Mouse (Mus musculus) forebrain, embryonic 11.5 days (tissue): ENCODE data around the gene Alyref2. TPM values are rescaled to one million over a fixed set of nuclear protein-coding genes. Genes with fewer than 3 reads are reported as not detected.

Experiments
- ATAC-seq: fragments of 200-750 bp; cut with Nextera tagmentation; replicated peaks from 2 replicates; pipeline ENCODE4 v1.8.0; 2017; ENCODE audit warnings: moderate TSS enrichment; ENCODE audit not compliant: low FRiP score
- DNase-seq: peaks from one replicate; pipeline ENCODE4 v3.0.0-alpha.2; 2017; ENCODE audit warnings: low spot score
- H3K27ac ChIP-seq: fragments of 300-500 bp; sonication (generic); 2 replicates; pipeline ENCODE4 v1.5.1; 2014; ENCODE audit warnings: low read depth, low read length
- H3K27me3 ChIP-seq: fragments of 300-500 bp; sonication (generic); 2 replicates; pipeline ENCODE4 v1.6.1; 2014; ENCODE audit warnings: mild to moderate bottlenecking, low read length, mixed read lengths; ENCODE audit not compliant: control insufficient read depth, insufficient read depth
- H3K36me3 ChIP-seq: fragments of 300-500 bp; sonication (generic); 2 replicates; pipeline ENCODE4 v1.6.1; 2014; ENCODE audit warnings: mild to moderate bottlenecking, low read length, moderate library complexity, mixed read lengths; ENCODE audit not compliant: control insufficient read depth, insufficient read depth
- H3K4me1 ChIP-seq: fragments of 300-500 bp; sonication (generic); replicated peaks from 2 replicates; pipeline ENCODE4 v1.6.1; 2014; ENCODE audit warnings: low read length, mixed read lengths; ENCODE audit not compliant: control insufficient read depth, insufficient read depth
- H3K4me2 ChIP-seq: fragments of 300-500 bp; sonication (generic); 2 replicates; pipeline ENCODE4 v1.6.1; 2014; ENCODE audit warnings: low read depth, mild to moderate bottlenecking, low read length, moderate library complexity, mixed read lengths; ENCODE audit not compliant: severe bottlenecking
- H3K4me3 ChIP-seq: fragments of 300-500 bp; sonication (generic); 2 replicates; pipeline ENCODE4 v1.5.1; 2014; ENCODE audit warnings: low read depth, low read length
- H3K9ac ChIP-seq: fragments of 300-500 bp; sonication (generic); 2 replicates; pipeline ENCODE4 v1.6.1; 2014; ENCODE audit warnings: low read length
- H3K9me3 ChIP-seq: fragments of 300-500 bp; sonication (generic); 2 replicates; pipeline ENCODE4 v1.6.1; 2016; ENCODE audit warnings: low read length, mixed read lengths; ENCODE audit not compliant: control insufficient read depth
- WGBS: fragments of 180-500 bp; shearing (Covaris S2); extraction: QIAGEN DNeasy Blood & Tissue Kit; methylation state at CpG from one replicate; pipeline ENCODE4 v1.1.7; 2014; 5-methylcytosine and 5-hydroxymethylcytosine counted together
- polyA plus RNA-seq: library from polyadenylated mRNA; unstranded; fragments of >200 nt; fragmentation: Nextera tagmentation; extraction: Ambion mirVana; gene quantifications from 2 replicates; pipeline ENCODE4 v1.2.1, GENCODE M21; 2014

Gene Alyref2
- polyA plus RNA-seq, 1 experiment from 2014 or later: 13.5 TPM

GRCm38 (mm10) chr1:171535194-171535593, 31.9 kb downstream of the Alyref2 start, which contains the start of gene Itln1:
Gene Itln1, minus strand, starts transcription at chr1:171535294.
- DNase-seq (no peak), ATAC-seq (no peak)
- WGBS: 92% methylated on average over 1 of the region's 1 CpGs

GRCm38 (mm10) chr1:171540694-171541093, 37.4 kb downstream of the Alyref2 start:
- Histone ChIP-seq H3K4me2 (no peak overlapping the region), H3K4me1 (no peaks in the 10 kb centered on the region), H3K36me3 (no peaks in the 10 kb centered on the region), H3K9me3 (no peaks in the 10 kb centered on the region), H3K9ac (no peak overlapping the region), H3K27me3 (no peaks in the 10 kb centered on the region), H3K4me3 (no peak overlapping the region), H3K27ac (no peak overlapping the region)
- DNase-seq (no peak), ATAC-seq (no peak)
- 84% methylated on average over 1 of the region's 1 CpGs for WGBS

More at GRCm38 (mm10) chr1:171535194-171535593, 31.9 kb downstream of the Alyref2 start, which contains the start of gene Itln1:
- H3K27me3 ChIP-seq: no peaks in the 10 kb centered on the region
- H3K4me1 ChIP-seq: no peaks in the 10 kb centered on the region
- H3K4me3 ChIP-seq: no peak within 1 kb of the TSS
- no peak within 1 kb of the TSS for H3K9ac ChIP-seq
- no peak within 1 kb of the TSS for H3K4me2 ChIP-seq
- no peak within 1 kb of the TSS for H3K27ac ChIP-seq
- H3K9me3 ChIP-seq: no peaks in the 10 kb centered on the region
- H3K36me3 ChIP-seq: no peaks in the 10 kb centered on the region

GRCm38 (mm10) chr1:171551326-171551725, 48.0 kb downstream of the Alyref2 start:
- Histone ChIP-seq H3K4me1 (no peaks in the 10 kb centered on the region), H3K4me2 (no peak overlapping the region), H3K27ac (no peak overlapping the region), H3K9ac (no peak overlapping the region), H3K36me3 (no peaks in the 10 kb centered on the region), H3K9me3 (no peaks in the 10 kb centered on the region), H3K27me3 (no peaks in the 10 kb centered on the region), H3K4me3 (no peak overlapping the region)
- DNase-seq (no peak), ATAC-seq (no peak)
- 86% methylated on average over 7 of the region's 7 CpGs for WGBS

- 76% methylated on average over 2 of the region's 2 CpGs for WGBS
- Histone ChIP-seq H3K9ac (no peak overlapping the region), H3K27ac (no peak overlapping the region), H3K4me1 (no peaks in the 10 kb centered on the region), H3K4me2 (no peak overlapping the region), H3K4me3 (no peak overlapping the region), H3K9me3 (no peaks in the 10 kb centered on the region), H3K27me3 (no peaks in the 10 kb centered on the region), H3K36me3 (no peaks in the 10 kb centered on the region)
- DNase-seq: no peak
- ATAC-seq: no peak
These were observed 49.0 kb downstream of the Alyref2 start for GRCm38 (mm10) chr1:171552230-171552629.

- Histone ChIP-seq H3K36me3 (no peaks in the 10 kb centered on the region), H3K9ac (no peak overlapping the region), H3K27me3 (no peaks in the 10 kb centered on the region), H3K27ac (no peak overlapping the region), H3K9me3 (no peaks in the 10 kb centered on the region), H3K4me2 (no peak overlapping the region), H3K4me3 (no peak overlapping the region), H3K4me1 (no peaks in the 10 kb centered on the region)
- 90% methylated on average over 11 of the region's 11 CpGs for WGBS
- ATAC-seq (no peak), DNase-seq (no peak)
These were observed 50.4 kb downstream of the Alyref2 start for GRCm38 (mm10) chr1:171553359-171554341.

Other genes with a start within 250 kb of the Alyref2 start
- 72.3 and 75.5 TPM in 2 replicates for gene B4galt3, start 233.2 kb upstream of the Alyref2 start, polyA plus RNA-seq
- gene Ppox, start 222.3 kb upstream of the Alyref2 start, polyA plus RNA-seq: 66.3 and 67.6 TPM in 2 replicates
- 110 and 114 TPM in 2 replicates for gene Usp21, start 215.5 kb upstream of the Alyref2 start, polyA plus RNA-seq
- 92.4 and 97.5 TPM in 2 replicates for gene Ufc1, start 208.5 kb upstream of the Alyref2 start, polyA plus RNA-seq
- 46.5 and 46.7 TPM in 2 replicates for gene Dedd, start 174.3 kb upstream of the Alyref2 start, polyA plus RNA-seq
- gene Nit1, start 157.8 kb upstream of the Alyref2 start, polyA plus RNA-seq: 31.7 and 35.6 TPM in 2 replicates
- gene Pfdn2, start 157.8 kb upstream of the Alyref2 start, polyA plus RNA-seq: 58.4 and 65.7 TPM in 2 replicates
- gene Klhdc9, start 142.7 kb upstream of the Alyref2 start, polyA plus RNA-seq: 1.7 and 2.3 TPM in 2 replicates
- gene Nectin4, start 133.4 kb upstream of the Alyref2 start, polyA plus RNA-seq: 0.90 and 1.2 TPM in 2 replicates
- 0.49 and 0.53 TPM in 2 replicates for gene Arhgap30, start 114.5 kb upstream of the Alyref2 start, polyA plus RNA-seq
- 152 and 170 TPM in 2 replicates for gene Usf1, start 92.2 kb upstream of the Alyref2 start, polyA plus RNA-seq
- 4.1 and 5.6 TPM in 2 replicates for gene Tstd1, start 84.6 kb upstream of the Alyref2 start, polyA plus RNA-seq
- gene F11r, start 65.9 kb upstream of the Alyref2 start, polyA plus RNA-seq: 12.8 and 13.4 TPM in 2 replicates
- gene Itln1, start 31.8 kb downstream of the Alyref2 start, polyA plus RNA-seq: not detected in 2 replicates
- not detected in 2 replicates for gene Cd244a, start 55.7 kb downstream of the Alyref2 start, polyA plus RNA-seq
- gene Ly9, start 103.9 kb downstream of the Alyref2 start, polyA plus RNA-seq: not detected in 2 replicates
- gene Slamf7, start 149.6 kb downstream of the Alyref2 start, polyA plus RNA-seq: not detected in 2 replicates
- gene Cd48, start 178.5 kb downstream of the Alyref2 start, polyA plus RNA-seq: not detected in 2 replicates